22 mouse cellular contexts compared by ENCODE assay signal in genomic region chr14:14895363-14895762, GRCm38 (mm10).
"Had no signal": no experiment of that assay in that cellular context is flagged by ENCODE, and none has a peak within 500 bp of the region (broad histone marks: within the 10 kb centered on the region; RNA-seq: fewer than 3 reads in every experiment).

No protein-coding gene starts in this region.

- ATAC-seq: forebrain, embryonic 13.5 days; forebrain, embryonic 14.5 days; forebrain, embryonic 15.5 days; forebrain, embryonic 16.5 days; forebrain, postnatal 0 days had no signal

- DNase-seq: cerebellum, adult 18-20 months; cerebellum, adult 2 months; cerebellum, adult 8-10 months; cerebellum, adult 9-10 months; cerebellum, adult 9-11 months; cerebellum, postnatal 10 days; cerebellum, postnatal 14 days; cerebellum, postnatal 25 days; cerebellum, postnatal 36 days; embryo, embryonic 11 days; forebrain, postnatal 0 days; gastrocnemius, adult 2 months; gastrocnemius, postnatal 10 days; gastrocnemius, postnatal 14 days; gastrocnemius, postnatal 25 days; gastrocnemius, postnatal 36 days; heart, adult 11 months; heart, adult 2 months had no signal
